Mouse (Mus musculus): ENCODE measurements around the gene Piwil1.

GRCm38 (mm10) chr5:128704134-128704904, 2.0 kb downstream of the Piwil1 start:
- TF ChIP-seq POLR2A (IDR thresholded peaks at IDR 0.05; ENCODE audit: low read depth, low read length): no peak
- TF ChIP-seq EP300 (IDR thresholded peaks at IDR 0.05; ENCODE audit: low read length): no peak
- no peak for TF ChIP-seq MXI1 (IDR thresholded peaks at IDR 0.05; ENCODE audit: low read depth, low read length)
- TF ChIP-seq USF1 (IDR thresholded peaks at IDR 0.05; ENCODE audit: low read depth, low read length): no peak
- TF ChIP-seq MEF2A (IDR thresholded peaks at IDR 0.05; ENCODE audit: borderline replicate concordance, low read depth, low read length): no peak
- TF ChIP-seq HCFC1 (IDR thresholded peaks at IDR 0.05; ENCODE audit: low read depth, low read length): no peak

Measured in CH12.LX (cell line).